Mouse (Mus musculus): ENCODE results near the gene Tcn2. TPM values are rescaled to one million over a fixed set of nuclear protein-coding genes. Genes with fewer than 3 reads are reported as not detected.
A peak's percentile ranks its signal among the peaks of the same experiment; 100 is the strongest.

Tcn2 gene
- polyA plus RNA-seq, 1 experiment from 2014 or later, result 37.9 TPM

DNA sequence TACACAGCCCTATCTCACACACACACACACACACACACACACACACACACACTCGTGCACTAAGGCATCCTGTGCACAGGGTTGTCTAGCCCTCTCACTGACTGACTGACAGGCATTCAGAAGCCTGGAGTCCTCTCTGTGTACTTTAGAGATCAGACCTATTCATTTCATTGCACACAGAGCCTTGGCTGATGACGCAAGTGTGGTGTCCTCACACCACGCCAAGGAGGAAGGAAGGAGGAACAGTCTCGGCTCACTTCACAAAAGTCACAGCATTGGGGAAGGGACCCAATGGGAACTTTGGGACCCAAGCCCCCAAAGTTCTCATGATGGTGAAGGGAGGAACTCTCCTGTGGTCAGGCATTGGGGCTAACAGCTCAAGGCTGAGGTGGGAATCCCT, 1.9 kb downstream of the Tcn2 start:
- Histone ChIP-seq H3K27me3 (ENCODE audit: insufficient read depth, low read length) (no peaks in the 10 kb centered on the region), H3K9me3 (ENCODE audit: low read depth, low read length) (no peaks in the 10 kb centered on the region), H3K27ac (ENCODE audit: low read depth) (no peak overlapping the region), H3K9ac (no peak overlapping the region), H3K4me1 (ENCODE audit: insufficient read depth) (no peaks in the 10 kb centered on the region), H3K4me2 (no peak overlapping the region), H3K36me3 (ENCODE audit: insufficient read depth) (no peaks in the 10 kb centered on the region; the same call in 1 of the 2 replicates), H3K4me3 (ENCODE audit: low read depth, low read length) (no peak overlapping the region)
- no peak for DNase-seq
- WGBS, result 58% methylated on average over 4 of the region's 4 CpGs
- ATAC-seq (ENCODE audit: insufficient read depth), result no peak
- TF ChIP-seq CTCF (IDR thresholded peaks at IDR 0.05; ENCODE audit: low read depth), result no peak

- Histone ChIP-seq H3K4me1 (ENCODE audit: insufficient read depth) (no peaks in the 10 kb centered on the region), H3K9ac (no peak overlapping the region), H3K27ac (ENCODE audit: low read depth) (no peak overlapping the region), H3K27me3 (ENCODE audit: insufficient read depth, low read length) (no peaks in the 10 kb centered on the region), H3K4me3 (ENCODE audit: low read depth, low read length) (no peak overlapping the region), H3K9me3 (ENCODE audit: low read depth, low read length) (no peaks in the 10 kb centered on the region), H3K4me2 (no peak overlapping the region), H3K36me3 (ENCODE audit: insufficient read depth) (peaks cover 8% of the 10 kb centered on the region; the same call in 1 of the 2 replicates)
- WGBS, result 86% methylated on average over 10 of the region's 10 CpGs
- ATAC-seq (ENCODE audit: insufficient read depth) (no peak), DNase-seq (no peak)
- no peak for TF ChIP-seq CTCF (IDR thresholded peaks at IDR 0.05; ENCODE audit: low read depth)
Observed at GRCm38 (mm10) chr11:3925916-3926315, 6.0 kb downstream of the Tcn2 start.

DNA sequence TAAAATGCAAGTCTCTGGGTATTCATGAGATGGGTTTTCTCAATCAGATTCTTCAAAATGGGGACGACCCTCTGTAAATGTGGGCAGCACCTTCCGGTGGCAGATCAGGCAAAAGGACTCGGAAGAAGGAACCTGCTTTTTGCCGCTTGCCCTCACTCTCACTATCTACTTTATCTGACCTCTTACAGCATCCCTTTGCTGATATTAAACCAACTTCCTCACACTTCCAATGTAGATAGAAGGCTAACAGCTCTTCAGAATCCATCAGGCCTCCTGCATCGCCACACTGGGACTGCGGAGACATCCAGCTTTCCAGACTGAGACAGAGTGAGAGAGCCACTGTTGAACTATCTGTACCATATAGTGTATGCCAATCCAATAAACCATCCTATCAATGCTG, 9.2 kb downstream of the Tcn2 start:
- ATAC-seq (ENCODE audit: insufficient read depth) (no peak), DNase-seq (no peak)
- H3K9me3 ChIP-seq (ENCODE audit: low read depth, low read length), result no peaks in the 10 kb centered on the region
- WGBS, result 89% methylated on average over 6 of the region's 6 CpGs
- no peak for TF ChIP-seq CTCF (IDR thresholded peaks at IDR 0.05; ENCODE audit: low read depth)
- H3K9ac ChIP-seq, result no peak overlapping the region
- H3K36me3 ChIP-seq (ENCODE audit: insufficient read depth), result peaks cover 8% of the 10 kb centered on the region; the same call in 1 of the 2 replicates
- no peak overlapping the region for H3K27ac ChIP-seq (ENCODE audit: low read depth)
- H3K4me3 ChIP-seq (ENCODE audit: low read depth, low read length), result no peak overlapping the region
- no peaks in the 10 kb centered on the region for H3K27me3 ChIP-seq (ENCODE audit: insufficient read depth, low read length)
- no peaks in the 10 kb centered on the region for H3K4me1 ChIP-seq (ENCODE audit: insufficient read depth)
- no peak overlapping the region for H3K4me2 ChIP-seq

DNA sequence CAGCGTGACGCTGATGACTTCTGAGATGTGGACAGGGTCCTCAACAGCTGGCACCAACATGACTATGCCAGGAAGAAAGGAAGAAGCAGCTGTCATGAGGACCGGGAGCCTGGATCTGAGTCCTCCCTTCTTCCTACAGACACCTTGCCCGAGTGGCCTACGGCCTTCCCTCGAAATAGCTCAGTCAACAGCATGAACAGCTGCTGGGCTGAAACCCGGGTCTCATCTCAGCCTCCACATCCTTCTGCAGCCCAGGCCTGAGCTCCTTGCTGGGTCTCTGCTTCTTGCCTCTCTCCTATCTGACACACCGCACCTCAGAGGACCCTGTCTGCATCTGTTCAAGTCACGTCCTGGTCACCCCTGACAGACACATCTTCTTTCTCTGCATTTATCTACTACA, 9.8 kb downstream of the Tcn2 start:
- ATAC-seq (ENCODE audit: insufficient read depth), result no peak
- no peak for TF ChIP-seq CTCF (IDR thresholded peaks at IDR 0.05; ENCODE audit: low read depth)
- no peak overlapping the region for H3K4me3 ChIP-seq (ENCODE audit: low read depth, low read length)
- no peaks in the 10 kb centered on the region for H3K4me1 ChIP-seq (ENCODE audit: insufficient read depth)
- H3K36me3 ChIP-seq (ENCODE audit: insufficient read depth), result peaks cover 8% of the 10 kb centered on the region; the same call in 1 of the 2 replicates
- DNase-seq, result no peak
- no peak overlapping the region for H3K9ac ChIP-seq
- no peaks in the 10 kb centered on the region for H3K27me3 ChIP-seq (ENCODE audit: insufficient read depth, low read length)
- no peaks in the 10 kb centered on the region for H3K9me3 ChIP-seq (ENCODE audit: low read depth, low read length)
- no peak overlapping the region for H3K4me2 ChIP-seq
- no peak overlapping the region for H3K27ac ChIP-seq (ENCODE audit: low read depth)
- WGBS, result 89% methylated on average over 9 of the region's 9 CpGs

GRCm38 (mm10) chr11:3921281-3921850, 10.6 kb downstream of the Tcn2 start:
- Histone ChIP-seq H3K27me3 (ENCODE audit: insufficient read depth, low read length) (no peaks in the 10 kb centered on the region), H3K27ac (ENCODE audit: low read depth) (no peak overlapping the region), H3K36me3 (ENCODE audit: insufficient read depth) (peaks cover 8% of the 10 kb centered on the region; the same call in 1 of the 2 replicates), H3K4me1 (ENCODE audit: insufficient read depth) (no peaks in the 10 kb centered on the region), H3K9ac (no peak overlapping the region), H3K9me3 (ENCODE audit: low read depth, low read length) (no peaks in the 10 kb centered on the region), H3K4me3 (ENCODE audit: low read depth, low read length) (no peak overlapping the region), H3K4me2 (no peak overlapping the region)
- ATAC-seq (ENCODE audit: insufficient read depth) (no peak), DNase-seq (peak; percentile 76)
- TF ChIP-seq CTCF (IDR thresholded peaks at IDR 0.05; ENCODE audit: low read depth), result peak; percentile 78
- WGBS, result 46% methylated on average over 8 of the region's 8 CpGs

DNA sequence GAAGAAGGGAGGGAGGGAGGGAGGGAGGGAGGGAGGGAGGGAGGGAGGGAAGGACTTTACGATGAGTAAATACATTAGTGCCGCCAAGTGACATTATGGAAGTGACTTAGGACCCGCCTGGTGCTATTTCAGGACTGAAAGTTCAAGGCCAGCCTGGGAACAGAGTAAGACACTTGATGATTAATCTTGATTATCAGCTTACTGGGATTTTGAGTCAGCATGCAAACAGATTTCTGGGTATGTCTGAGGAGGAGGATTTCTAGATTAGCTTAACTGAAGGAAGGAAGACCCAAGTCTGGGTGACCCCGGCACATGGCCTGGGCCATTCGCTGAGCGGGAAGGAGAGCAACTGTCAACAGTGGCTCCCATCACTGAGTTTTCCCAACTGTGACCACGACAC, 11.5 kb downstream of the Tcn2 start:
- ATAC-seq (ENCODE audit: insufficient read depth) (no peak), DNase-seq (no peak)
- Histone ChIP-seq H3K9me3 (ENCODE audit: low read depth, low read length) (no peaks in the 10 kb centered on the region), H3K9ac (no peak overlapping the region), H3K27me3 (ENCODE audit: insufficient read depth, low read length) (no peaks in the 10 kb centered on the region), H3K4me3 (ENCODE audit: low read depth, low read length) (no peak overlapping the region), H3K27ac (ENCODE audit: low read depth) (no peak overlapping the region), H3K4me1 (ENCODE audit: insufficient read depth) (no peaks in the 10 kb centered on the region), H3K4me2 (no peak overlapping the region), H3K36me3 (ENCODE audit: insufficient read depth) (peaks cover 8% of the 10 kb centered on the region; the same call in 1 of the 2 replicates)
- TF ChIP-seq CTCF (IDR thresholded peaks at IDR 0.05; ENCODE audit: low read depth), result no peak
- WGBS, result 80% methylated on average over 7 of the region's 7 CpGs

- Histone ChIP-seq H3K27me3 (ENCODE audit: insufficient read depth, low read length) (no peaks in the 10 kb centered on the region), H3K4me3 (ENCODE audit: low read depth, low read length) (no peak overlapping the region), H3K9ac (no peak overlapping the region), H3K27ac (ENCODE audit: low read depth) (no peak overlapping the region), H3K4me1 (ENCODE audit: insufficient read depth) (no peaks in the 10 kb centered on the region), H3K36me3 (ENCODE audit: insufficient read depth) (peaks cover 8% of the 10 kb centered on the region; the same call in 1 of the 2 replicates), H3K4me2 (no peak overlapping the region), H3K9me3 (ENCODE audit: low read depth, low read length) (no peaks in the 10 kb centered on the region)
- peak; percentile 49 for DNase-seq
- ATAC-seq (ENCODE audit: insufficient read depth), result no peak
- peak; percentile 56 for TF ChIP-seq CTCF (IDR thresholded peaks at IDR 0.05; ENCODE audit: low read depth)
- 35% methylated on average over 1 of the region's 1 CpGs for WGBS
Observed at GRCm38 (mm10) chr11:3918738-3919137, 13.2 kb downstream of the Tcn2 start.
